Mouse (Mus musculus) 3T3-L1 (cell line): ENCODE data around the gene Sar1a.

Experiments
- DNase-seq: peaks from one replicate; pipeline ENCODE4 v3.0.0-alpha.2; 2015; ENCODE audit warnings: low read depth, low spot score

Sar1a gene

DNA sequence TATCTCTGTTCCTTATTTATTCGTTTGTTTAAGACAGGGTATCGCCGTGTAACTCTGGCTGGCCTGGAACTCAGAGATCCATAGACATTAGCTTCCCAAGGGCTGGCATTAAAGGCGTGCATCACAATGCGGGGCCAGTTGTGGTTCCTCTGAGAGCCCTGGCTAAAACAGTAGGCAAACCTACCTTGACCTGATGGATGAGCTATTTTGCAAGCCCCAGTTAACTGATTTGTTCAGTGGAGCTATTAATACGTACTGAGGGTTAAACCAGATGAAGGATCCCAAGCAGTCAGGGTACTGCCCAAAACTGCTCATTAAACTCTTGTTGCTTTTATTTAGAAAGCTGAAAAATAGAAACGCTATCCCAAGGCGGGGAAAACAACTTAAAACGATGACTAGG is 554 bp upstream of the Sar1a start:
- no peak for DNase-seq

DNA sequence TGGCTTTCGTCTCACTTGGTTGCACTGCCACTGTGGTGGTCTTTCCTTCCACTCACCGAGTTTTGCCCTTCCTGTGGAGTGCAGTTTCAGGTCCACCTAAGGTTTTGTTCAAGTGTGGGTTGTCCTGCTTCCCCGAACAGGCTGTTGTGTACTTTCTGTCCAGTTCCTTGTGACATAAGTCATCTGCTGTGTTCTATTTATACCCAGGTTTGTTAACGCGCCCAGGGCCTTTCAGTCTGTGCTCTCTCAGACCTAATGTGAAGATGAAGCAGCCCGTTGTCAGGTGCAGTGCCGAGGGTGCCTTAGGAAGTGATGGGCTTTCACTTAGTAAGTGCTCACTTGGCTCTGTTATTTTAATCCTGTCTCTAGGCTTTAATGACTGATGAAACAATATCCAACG is 9.3 kb downstream of the Sar1a start:
- no peak for DNase-seq

DNA sequence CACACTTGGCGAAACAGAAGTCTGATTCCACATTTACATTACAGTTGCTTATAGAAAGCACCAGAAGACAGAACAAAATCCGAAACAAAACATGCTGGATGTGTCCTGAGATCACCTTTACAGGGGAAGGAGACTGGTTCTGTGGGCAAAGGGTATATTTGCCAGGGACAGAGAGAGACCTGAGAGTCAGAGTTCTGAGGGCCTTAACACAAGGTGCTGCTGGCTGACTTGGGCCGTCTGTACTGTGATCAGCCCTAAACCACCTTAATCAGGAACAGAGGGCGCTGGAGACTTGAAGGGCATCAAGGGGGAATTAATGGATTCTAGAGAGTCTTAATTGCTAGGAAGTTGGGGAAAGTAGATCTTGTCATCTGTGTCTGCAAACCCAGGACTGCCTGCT is 13.5 kb downstream of the Sar1a start:
- DNase-seq, result no peak

DNA sequence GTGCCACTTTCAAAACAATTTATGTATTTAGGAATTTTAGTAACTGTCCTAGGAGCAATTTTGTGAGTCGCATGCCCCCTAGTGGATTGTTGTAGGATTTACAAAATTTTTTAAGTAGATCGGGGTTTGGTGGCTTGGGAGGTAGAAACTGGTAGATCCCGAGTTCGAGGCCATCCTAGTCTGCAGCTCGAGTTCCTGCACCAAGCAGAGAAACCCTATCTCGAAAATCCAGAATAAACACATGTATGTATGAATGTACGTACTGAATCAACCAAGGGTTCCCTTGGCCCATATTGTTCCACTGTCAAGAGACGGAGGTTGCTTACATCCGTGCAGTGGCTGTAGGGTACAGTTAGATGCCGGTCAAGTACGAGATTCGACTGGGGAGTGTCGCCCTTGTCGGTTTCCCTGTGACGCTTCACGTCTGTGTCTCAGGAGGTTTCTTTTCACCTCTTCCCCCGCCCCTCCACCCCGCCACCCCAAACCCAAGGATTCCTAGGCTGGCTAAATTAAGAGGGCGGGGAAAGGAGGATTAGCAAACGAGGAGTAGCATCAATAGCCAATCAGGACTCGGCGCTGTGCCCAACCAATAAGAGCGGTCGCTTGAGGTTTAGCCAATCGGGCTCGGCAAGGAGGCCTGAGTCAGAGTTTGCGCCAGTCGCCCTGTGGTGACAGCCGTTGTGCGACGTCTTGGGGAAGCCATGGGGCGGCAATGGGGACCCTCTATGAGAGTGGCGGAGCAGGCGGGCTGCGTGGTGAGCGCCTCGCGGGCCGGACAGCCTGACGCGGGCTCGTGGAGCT is 15.0 kb downstream of the Sar1a start, which contains the start of gene Tysnd1:
Gene Tysnd1 (plus strand): TSS at position 645 of the 801 bp plus-strand sequence.
- peak; percentile 99 for DNase-seq

DNA sequence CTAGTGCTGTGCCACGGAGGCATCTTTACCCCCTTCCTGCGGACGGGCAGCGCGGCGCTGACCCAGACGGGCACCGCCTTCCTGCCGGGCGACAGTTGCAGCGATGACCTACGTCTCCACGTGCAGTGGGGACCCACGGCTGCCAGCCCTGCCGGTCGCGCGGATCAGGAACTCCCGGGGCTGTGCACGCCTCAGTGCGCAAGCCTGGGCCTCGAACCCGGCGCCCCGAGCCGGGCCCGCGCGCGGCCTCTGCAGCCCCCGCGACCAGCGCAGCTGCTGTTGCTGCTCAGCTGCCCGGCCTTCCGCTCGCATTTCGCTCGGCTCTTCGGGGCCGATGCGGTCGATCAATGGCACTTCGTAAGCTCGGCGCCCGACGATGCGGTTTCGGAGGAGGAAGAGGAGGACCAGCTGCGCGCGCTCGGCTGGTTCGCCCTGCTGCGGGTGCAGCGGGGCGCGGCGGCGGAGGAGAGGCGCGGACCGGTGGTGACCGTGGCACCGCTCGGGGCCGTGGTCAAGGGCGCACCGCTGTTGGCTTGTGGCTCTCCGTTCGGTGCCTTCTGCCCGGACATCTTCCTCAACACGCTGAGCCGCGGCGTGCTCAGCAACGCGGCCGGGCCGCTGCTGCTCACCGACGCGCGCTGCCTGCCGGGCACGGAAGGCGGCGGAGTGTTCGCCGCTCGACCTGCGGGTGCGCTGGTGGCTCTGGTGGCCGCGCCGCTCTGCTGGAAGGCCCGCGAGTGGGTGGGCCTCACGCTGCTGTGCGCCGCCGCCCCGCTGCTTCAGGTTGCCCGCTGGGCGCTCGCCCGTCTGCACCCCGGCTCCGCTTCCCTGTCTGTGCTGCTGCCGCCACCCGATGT is 15.8 kb downstream of the Sar1a start:
- no peak for DNase-seq

DNA sequence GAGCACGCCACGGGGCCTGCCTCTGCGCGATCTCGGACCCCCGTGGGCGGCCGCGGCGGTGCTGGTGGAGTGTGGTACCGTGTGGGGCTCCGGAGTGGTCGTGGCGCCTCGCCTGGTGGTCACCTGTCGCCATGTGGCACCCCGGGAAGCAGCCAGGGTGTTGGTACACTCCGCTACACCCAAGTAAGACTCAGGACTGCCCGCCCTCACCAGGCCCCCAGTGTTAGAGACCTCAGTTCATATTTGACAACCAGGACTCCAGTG is 16.4 kb downstream of the Sar1a start:
- no peak for DNase-seq

DNA sequence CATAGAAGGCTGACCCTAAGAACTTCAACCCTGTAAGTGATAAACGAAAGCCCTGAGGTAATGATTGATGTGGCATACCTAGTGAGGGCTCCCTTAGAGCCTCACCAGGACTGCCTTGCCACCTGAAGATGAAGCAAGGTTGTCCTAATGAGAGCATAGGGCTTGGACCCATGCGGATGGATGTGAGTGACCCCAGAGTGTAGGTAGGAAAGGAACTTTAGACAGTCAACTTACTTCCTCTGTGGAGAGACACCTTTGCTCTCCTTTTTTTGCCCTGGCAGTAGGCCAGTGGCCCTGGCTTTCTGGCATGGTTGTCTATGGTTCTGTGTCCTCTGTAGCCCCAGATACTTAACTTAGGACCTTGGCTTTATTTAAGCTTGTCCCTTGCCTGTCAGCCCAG is 16.9 kb downstream of the Sar1a start:
- DNase-seq, result no peak

DNA sequence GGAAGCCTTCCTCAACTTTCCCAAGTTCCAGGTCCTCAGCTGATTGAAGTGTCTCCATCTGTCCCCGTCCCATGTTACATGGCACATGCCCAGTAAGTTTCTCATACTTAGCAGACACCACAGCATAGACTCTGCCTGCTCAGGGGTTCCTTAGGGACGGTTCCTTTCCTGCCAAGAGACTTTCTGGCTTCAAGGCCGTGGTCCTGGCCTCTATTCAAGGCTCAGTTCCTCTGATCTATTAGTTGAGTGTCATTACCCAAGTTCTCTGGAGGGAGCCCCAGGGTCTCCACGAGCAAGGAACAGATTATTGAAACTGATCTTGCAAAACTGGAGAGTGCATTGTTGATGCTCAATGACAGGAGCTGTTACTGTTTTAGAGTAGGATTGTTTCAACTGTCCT is 24.6 kb downstream of the Sar1a start:
- no peak for DNase-seq

DNA sequence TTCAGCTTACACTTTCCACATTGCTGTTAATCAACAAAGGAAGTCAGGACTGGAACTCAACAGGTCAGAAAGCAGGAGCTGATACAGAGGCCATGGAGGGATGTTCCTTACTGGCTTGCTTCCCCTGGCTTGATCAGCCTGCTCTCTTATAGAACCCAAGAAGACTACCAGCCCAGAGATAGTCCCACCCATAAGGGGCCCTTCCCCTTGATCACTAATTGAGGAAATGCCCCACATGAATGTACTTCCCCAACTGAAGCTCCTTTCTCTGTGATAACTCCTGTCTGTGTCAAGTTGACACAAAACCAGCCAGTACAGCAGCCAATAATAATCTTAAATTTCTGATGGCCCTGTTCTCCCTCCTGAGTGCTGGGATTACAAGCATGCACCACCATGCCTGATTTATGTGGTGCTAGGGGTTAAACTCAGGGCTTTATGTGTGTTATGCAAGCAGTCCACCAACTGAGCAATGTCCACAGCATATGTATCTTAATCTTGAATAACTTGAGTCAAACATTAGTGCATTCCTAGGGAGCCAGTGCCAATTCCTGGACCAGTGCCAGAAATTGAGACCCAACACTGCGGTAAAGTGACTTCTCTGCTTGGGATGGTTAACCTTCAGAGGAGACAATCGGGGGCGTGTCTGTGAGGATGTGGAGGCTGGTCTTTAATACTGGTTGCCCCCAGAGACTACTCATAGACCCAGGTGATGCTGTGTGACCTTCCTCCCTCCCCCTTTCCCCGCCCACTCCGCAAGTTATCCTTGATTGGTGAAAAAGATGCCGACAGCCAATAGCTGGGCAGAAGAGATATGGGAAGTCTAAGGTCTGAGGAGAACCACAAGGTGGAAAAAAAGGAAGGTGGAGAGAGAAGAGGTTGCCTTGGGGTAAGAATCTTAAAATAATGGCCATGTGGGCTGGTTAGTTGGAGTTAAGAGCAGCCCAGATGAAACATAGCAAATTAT is 26.6 kb downstream of the Sar1a start:
- no peak for DNase-seq

DNA sequence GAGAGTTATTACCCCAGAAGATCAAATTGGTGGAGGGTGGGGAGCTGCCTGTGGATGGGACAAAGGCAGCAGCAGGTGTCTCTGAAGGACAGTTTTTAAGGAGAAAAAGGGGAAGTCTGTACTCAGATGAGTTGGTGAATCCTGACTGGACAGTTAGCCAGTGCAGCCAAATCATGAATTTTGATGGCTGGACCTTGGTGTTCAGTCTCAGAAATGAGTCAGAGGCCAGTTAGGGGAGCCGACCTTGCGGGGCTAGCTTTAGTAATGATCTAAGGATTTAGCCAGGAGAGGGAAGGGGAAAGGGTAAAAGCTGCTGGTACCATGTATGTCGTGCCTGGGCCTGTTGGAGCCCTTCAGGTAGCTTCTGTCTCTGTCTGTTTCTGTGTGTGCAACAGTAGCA is 33.5 kb downstream of the Sar1a start:
- DNase-seq, result no peak

DNA sequence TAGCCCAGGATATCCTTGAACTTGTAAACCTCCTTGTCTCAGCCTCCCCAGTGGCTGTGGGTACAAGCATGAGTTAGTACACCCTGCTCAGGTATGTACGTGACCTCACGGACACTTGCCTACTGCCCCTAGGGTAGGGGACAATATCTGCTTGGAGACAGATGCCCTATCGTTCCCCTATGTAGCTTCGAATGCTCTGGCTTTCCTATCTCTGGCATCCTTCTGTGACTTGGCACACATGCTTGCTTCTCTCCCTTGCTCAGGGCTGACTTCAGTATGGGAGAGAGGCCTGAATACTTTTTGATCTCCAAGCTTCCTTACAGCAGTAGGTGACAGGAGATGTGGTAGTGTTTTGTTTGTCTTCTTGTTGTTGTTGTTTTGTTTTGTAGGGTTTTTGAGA is 34.0 kb downstream of the Sar1a start:
- no peak for DNase-seq

DNA sequence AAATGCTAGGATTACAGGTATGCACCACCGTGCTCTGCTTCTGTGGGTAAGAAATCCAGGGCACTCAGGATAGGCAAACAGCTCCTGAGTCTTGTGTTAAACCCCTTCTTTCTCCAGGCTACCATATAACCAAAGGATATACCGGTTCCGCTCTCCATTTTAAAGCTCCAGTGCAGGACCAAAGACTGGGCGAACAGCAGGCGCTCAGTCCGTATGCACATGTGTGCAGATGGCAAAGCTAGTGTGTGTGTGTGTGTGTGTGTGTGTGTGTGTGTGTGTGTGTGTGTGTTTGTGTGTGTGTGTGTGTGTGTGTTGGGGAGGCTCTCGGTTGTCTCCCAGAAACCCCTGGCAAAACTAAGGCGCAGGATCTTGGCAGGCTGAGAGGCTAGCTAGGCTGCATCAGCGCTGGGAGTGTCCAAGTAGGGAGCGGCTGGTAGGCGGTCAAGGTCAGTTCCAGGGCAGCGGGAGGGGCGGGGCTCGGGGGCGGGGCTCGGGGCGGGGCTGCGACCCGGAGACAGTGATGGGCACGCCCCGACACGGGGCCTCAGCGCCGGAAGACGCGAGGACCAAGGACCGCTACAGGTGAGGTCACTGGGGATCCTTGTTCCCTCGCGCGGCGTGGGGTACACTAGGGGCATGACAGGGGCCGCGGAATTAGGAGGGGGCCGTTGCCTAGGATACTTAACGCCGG is 34.8 kb downstream of the Sar1a start, which contains the start of gene Aifm2:
Gene Aifm2 (plus strand): TSS at position 493 of the 691 bp plus-strand sequence.
- DNase-seq, result peak; percentile 83

DNA sequence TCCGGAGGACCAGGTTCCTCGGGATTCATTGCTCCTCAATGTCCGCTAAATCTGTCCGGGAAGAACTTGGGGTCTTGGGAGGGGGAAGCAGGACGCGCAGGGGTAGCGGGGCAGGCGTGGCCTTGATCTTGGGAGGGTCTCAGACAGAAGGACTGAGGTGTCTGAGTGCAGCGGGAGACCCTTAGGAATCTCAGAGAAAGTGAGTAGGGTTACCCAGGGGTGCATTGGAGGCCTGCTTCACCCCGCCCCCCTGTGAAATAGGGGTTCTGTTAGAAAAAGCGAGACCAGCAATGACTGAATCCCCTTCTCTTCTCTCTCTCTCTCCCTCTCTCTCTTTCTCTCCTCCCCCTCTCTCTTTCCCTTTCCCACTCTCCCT is 35.4 kb downstream of the Sar1a start:
- no peak for DNase-seq

DNA sequence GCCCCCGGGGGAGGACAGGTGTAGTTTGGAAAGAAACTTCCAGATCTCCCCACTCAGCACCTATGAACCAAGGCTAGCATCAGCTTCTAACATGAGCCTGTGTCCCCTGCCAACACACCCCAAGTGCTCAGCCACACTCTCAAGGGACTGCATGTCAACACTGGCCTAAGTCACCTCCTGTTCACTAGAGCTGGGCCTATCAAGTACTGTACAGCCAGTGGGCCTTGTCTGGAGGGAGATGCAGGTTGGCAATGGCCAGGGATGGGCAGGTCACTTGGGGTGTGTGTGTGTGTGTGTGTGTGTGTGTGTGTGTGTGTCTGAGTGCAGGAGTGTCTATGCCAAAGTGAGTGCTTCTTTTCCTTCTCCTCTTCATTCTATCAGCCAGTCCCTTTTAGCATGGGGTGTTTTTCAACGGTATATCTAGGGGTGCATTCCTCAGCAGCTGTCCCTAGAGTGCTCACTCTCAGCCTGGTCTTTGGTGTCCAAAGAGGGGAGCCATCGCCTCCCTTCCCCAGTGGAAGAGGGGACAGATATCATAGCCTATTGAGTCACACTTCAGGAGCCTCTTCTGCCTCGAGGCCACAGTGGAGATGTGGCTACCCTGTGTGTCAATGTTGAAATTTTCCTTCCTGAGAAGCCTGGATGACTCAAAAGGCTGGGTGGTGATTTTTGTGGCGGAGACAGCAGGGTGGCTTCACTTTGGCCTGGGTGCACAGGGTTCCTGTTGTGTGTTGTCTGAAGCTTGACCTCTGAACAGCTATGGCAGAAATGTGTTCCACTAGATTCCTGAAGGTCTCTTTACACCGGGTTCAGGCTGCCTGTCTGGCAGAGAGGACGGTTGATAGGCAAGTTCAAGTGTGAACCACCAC is 36.1 kb downstream of the Sar1a start:
- peak; percentile 34 for DNase-seq

DNA sequence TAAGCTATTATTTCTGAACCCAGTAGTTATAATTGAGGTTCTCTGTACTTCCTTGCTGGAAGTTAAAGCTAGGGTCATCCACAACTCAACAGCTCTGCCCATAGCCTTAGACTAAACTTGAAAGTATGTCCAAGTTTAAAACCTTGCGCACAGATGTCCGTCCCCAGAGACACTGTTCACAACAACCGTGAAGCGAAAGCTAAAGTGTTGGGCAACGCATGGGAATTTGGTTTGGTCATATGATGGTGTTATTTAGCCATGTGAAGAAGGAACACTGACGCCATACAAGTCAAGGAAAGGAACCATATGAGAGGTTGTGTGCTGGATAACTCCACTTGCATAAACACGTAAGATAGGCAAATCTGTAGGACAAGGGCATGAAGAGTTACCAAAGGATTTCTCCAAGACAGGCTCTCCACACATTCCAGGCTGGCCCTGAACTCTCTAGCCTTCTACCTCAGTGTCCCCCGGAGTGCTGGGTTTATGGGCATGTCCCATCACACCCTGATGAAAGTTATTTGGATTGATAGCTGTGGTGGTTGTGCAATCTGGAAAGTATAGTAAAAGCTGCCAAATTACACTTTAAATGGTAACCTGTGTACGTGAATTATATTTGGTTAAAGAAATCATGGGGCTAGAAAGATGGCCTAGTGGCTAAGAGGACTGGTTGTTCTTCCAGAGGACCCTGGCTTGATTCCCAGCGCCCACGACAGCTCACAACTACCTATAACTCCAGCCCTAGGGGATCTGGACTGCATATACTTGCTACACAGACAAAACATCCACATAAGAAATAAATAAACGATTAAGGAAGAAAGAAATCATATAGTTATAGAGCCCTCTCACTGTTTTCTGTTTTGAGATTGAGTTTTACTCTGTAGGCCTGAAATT is 37.6 kb downstream of the Sar1a start:
- no peak for DNase-seq

DNA sequence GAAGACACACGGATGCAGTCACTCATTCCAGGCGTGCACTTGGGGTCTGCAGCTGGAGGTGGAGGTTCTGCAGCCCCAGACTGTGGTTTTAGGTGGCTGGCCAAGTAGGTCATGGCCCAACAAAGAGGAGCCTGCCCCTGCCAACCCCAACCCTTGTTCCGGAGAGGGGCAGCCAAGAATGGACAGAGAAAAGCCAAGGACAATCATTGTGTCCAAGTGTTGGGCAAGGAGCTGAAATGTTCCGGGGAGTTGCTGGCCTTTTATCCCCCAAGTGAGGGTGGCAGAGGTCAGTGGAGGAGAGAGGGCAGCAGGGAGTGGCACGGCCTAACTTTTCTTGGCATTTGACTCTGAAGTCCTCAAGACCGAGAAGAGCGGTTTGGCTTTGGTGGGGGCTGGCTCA is 40.2 kb downstream of the Sar1a start:
- DNase-seq, result no peak

DNA sequence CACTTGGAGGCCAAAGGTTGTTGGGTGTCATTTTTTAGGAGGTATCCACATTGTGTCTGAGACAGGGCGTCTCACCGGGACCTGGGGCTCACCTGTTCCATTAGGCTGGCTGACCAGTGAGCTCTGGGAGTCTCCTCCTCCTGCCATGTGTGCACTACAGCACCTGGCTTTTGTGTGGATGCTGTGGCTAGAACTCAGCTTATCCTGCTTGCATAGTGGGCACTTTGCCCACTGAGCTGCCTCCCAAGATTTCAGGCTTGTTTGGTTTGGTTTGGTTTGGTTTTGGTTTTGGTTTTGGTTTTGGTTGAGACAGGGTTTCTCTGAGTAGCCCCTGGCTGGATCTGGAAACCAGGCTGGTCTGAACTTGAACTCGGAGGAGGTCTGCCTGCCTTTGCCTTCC is 42.1 kb downstream of the Sar1a start:
- DNase-seq, result peak; percentile 49

DNA sequence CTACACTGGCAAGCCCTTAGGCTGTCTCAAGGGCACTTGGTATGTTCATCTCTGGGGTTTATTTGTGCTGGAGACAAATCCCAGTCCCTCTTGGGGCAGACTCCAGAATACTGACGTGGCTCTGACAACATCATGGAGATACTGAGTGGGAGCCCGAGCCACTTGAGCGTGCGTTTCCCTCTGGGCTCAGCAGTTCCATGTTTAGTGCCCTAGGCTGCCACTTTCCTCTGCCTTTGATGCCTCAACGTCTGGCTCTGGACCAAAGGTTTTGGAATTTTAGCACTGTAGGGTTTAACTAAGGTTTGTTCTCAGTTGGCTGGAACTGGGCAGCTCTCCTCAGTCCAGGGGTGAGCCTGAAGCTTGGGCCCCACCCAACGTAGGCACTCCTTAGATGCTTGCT is 43.2 kb downstream of the Sar1a start:
- no peak for DNase-seq

DNA sequence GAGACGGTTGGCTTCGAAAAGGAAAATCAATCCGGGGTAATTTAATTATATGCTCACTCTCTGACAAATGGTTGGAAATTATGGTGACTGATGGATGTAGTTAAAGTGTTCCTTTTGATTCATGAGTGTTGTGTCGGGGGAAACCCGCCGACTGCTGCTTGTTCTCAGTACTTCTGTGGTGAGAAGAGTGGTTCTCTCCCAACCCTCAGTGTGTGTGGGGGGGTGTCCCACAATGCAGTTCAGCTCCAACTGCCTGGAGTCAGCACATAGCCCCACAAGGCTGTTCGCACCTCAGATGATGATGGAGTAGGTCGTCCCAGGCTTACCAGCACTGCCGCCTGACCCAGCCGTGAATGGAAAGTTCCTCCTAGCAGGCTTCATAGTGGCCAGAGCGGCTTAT is 49.1 kb downstream of the Sar1a start:
- no peak for DNase-seq
